Mouse (Mus musculus): ENCODE measurements around the gene Srgap2. TPM values are rescaled to one million over a fixed set of nuclear protein-coding genes. Genes with fewer than 3 reads are reported as not detected.

Gene Srgap2
- total and polyA plus RNA-seq, 2 experiments from 2014 or later = 5.9 to 18.1 TPM

- H3K4me2 ChIP-seq (ENCODE audit: low read depth, low read length) = no peak overlapping the region
- no peaks in the 10 kb centered on the region for H3K27me3 ChIP-seq (ENCODE audit: control insufficient read depth, insufficient read depth, low read length)
- ATAC-seq (ENCODE audit: insufficient read depth, low read depth) = no peak
- no peaks in the 10 kb centered on the region for H3K36me3 ChIP-seq (replicated peaks; ENCODE audit: control insufficient read depth, insufficient read depth, low read length)
- no peak for DNase-seq (ENCODE audit: low spot score)
- TF ChIP-seq EP300 (IDR thresholded peaks at IDR 0.05; ENCODE audit: low read depth) (no peak), CTCF (IDR thresholded peaks at IDR 0.05; ENCODE audit: low read depth) (no peak)
- no peaks in the 10 kb centered on the region for H3K4me1 ChIP-seq (ENCODE audit: control insufficient read depth, insufficient read depth)
- 81% methylated on average over 2 of the region's 2 CpGs for WGBS
- no peak overlapping the region for H3K4me3 ChIP-seq (ENCODE audit: low read depth, low read length)
- no peak overlapping the region for H3K27ac ChIP-seq (ENCODE audit: low read depth)
- H3K9ac ChIP-seq (replicated peaks; ENCODE audit: low read depth, low read length) = no peak overlapping the region
- H3K9me3 ChIP-seq (replicated peaks; ENCODE audit: control insufficient read depth, low read length) = no peaks in the 10 kb centered on the region
Observed at GRCm38 (mm10) chr1:131454386-131454785, 72.8 kb downstream of the Srgap2 start.

- 71% methylated on average over 1 of the region's 1 CpGs for WGBS
- H3K4me1 ChIP-seq (ENCODE audit: control insufficient read depth, insufficient read depth) = no peaks in the 10 kb centered on the region
- ATAC-seq (ENCODE audit: insufficient read depth, low read depth) (no peak), DNase-seq (ENCODE audit: low spot score) (no peak)
- no peaks in the 10 kb centered on the region for H3K27me3 ChIP-seq (ENCODE audit: control insufficient read depth, insufficient read depth, low read length)
- H3K9me3 ChIP-seq (replicated peaks; ENCODE audit: control insufficient read depth, low read length) = no peaks in the 10 kb centered on the region
- TF ChIP-seq CTCF (IDR thresholded peaks at IDR 0.05; ENCODE audit: low read depth) = no peak
- no peak for TF ChIP-seq EP300 (IDR thresholded peaks at IDR 0.05; ENCODE audit: low read depth)
- no peaks in the 10 kb centered on the region for H3K36me3 ChIP-seq (replicated peaks; ENCODE audit: control insufficient read depth, insufficient read depth, low read length)
- no peak overlapping the region for H3K4me3 ChIP-seq (ENCODE audit: low read depth, low read length)
- no peak overlapping the region for H3K9ac ChIP-seq (replicated peaks; ENCODE audit: low read depth, low read length)
- H3K4me2 ChIP-seq (ENCODE audit: low read depth, low read length) = no peak overlapping the region
- H3K27ac ChIP-seq (ENCODE audit: low read depth) = no peak overlapping the region
Observed at GRCm38 (mm10) chr1:131453335-131453734, 73.8 kb downstream of the Srgap2 start.

DNA sequence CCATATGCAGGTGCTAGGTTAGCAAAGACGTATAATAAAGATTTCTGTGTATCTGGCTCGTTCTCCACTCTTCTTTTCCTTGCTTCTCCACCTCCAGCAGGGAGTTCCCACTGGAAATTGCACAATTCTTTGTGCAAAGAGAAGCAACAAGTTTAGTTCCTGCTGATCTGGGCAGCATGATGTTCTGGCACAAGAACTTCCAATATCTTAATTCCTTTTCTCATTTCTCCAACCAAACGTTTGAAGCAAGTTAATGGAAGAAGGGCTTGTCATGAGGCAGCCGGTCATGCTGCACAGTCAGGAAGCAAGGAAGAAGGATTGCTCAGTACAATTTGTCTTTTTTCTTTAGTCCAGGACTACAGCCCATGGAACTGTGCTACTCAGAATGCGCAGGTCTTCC is 78.8 kb downstream of the Srgap2 start:
- H3K27me3 ChIP-seq (ENCODE audit: control insufficient read depth, insufficient read depth, low read length) = no peaks in the 10 kb centered on the region
- no peak overlapping the region for H3K4me2 ChIP-seq (ENCODE audit: low read depth, low read length)
- H3K36me3 ChIP-seq (replicated peaks; ENCODE audit: control insufficient read depth, insufficient read depth, low read length) = no peaks in the 10 kb centered on the region
- DNase-seq (ENCODE audit: low spot score) = no peak
- WGBS = 76% methylated on average over 5 of the region's 5 CpGs
- H3K27ac ChIP-seq (ENCODE audit: low read depth) = no peak overlapping the region
- peaks cover 5% of the 10 kb centered on the region; the same call in 1 of the 2 replicates for H3K4me1 ChIP-seq (ENCODE audit: control insufficient read depth, insufficient read depth)
- no peaks in the 10 kb centered on the region for H3K9me3 ChIP-seq (replicated peaks; ENCODE audit: control insufficient read depth, low read length)
- TF ChIP-seq EP300 (IDR thresholded peaks at IDR 0.05; ENCODE audit: low read depth) = no peak
- TF ChIP-seq CTCF (IDR thresholded peaks at IDR 0.05; ENCODE audit: low read depth) = no peak
- H3K9ac ChIP-seq (replicated peaks; ENCODE audit: low read depth, low read length) = no peak overlapping the region
- ATAC-seq (ENCODE audit: insufficient read depth, low read depth) = no peak
- H3K4me3 ChIP-seq (ENCODE audit: low read depth, low read length) = no peak overlapping the region

- Histone ChIP-seq H3K27me3 (ENCODE audit: control insufficient read depth, insufficient read depth, low read length) (no peaks in the 10 kb centered on the region), H3K4me3 (ENCODE audit: low read depth, low read length) (no peak overlapping the region), H3K4me2 (ENCODE audit: low read depth, low read length) (no peak overlapping the region), H3K9ac (replicated peaks; ENCODE audit: low read depth, low read length) (no peak overlapping the region), H3K36me3 (replicated peaks; ENCODE audit: control insufficient read depth, insufficient read depth, low read length) (no peaks in the 10 kb centered on the region), H3K9me3 (replicated peaks; ENCODE audit: control insufficient read depth, low read length) (no peaks in the 10 kb centered on the region), H3K27ac (ENCODE audit: low read depth) (no peak overlapping the region), H3K4me1 (ENCODE audit: control insufficient read depth, insufficient read depth) (peaks cover 7% of the 10 kb centered on the region; the same call in 1 of the 2 replicates)
- TF ChIP-seq EP300 (IDR thresholded peaks at IDR 0.05; ENCODE audit: low read depth) = no peak
- TF ChIP-seq CTCF (IDR thresholded peaks at IDR 0.05; ENCODE audit: low read depth) = no peak
- 75% methylated on average over 3 of the region's 3 CpGs for WGBS
- DNase-seq (ENCODE audit: low spot score) = no peak
- no peak for ATAC-seq (ENCODE audit: insufficient read depth, low read depth)
Observed at GRCm38 (mm10) chr1:131447333-131447732, 79.8 kb downstream of the Srgap2 start.

DNA sequence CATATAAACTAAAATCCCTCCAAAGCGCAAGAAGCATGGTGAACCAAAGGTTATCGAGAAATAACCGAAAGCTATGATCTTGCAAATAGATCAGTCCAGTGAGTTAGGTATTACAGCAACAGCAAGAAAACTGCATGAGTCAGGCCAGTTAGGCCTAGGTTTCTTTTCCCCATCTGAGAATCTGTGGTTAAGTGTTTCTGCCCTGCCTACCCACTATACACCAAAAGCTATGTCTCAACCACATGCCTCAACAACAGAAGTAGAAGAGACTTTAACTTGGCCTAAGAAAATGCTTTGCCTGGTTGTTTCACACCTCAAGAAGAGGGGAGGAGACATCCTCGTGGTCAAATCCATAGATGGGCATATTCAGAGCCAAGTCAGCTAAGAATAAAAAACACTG is 80.6 kb downstream of the Srgap2 start:
- Histone ChIP-seq H3K9me3 (replicated peaks; ENCODE audit: control insufficient read depth, low read length) (no peaks in the 10 kb centered on the region), H3K9ac (replicated peaks; ENCODE audit: low read depth, low read length) (no peak overlapping the region), H3K4me1 (ENCODE audit: control insufficient read depth, insufficient read depth) (peaks cover 7% of the 10 kb centered on the region; the same call in 1 of the 2 replicates), H3K36me3 (replicated peaks; ENCODE audit: control insufficient read depth, insufficient read depth, low read length) (no peaks in the 10 kb centered on the region), H3K27me3 (ENCODE audit: control insufficient read depth, insufficient read depth, low read length) (no peaks in the 10 kb centered on the region), H3K4me2 (ENCODE audit: low read depth, low read length) (no peak overlapping the region), H3K4me3 (ENCODE audit: low read depth, low read length) (no peak overlapping the region), H3K27ac (ENCODE audit: low read depth) (no peak overlapping the region)
- DNase-seq (ENCODE audit: low spot score) (no peak), ATAC-seq (ENCODE audit: insufficient read depth, low read depth) (no peak)
- no peak for TF ChIP-seq EP300 (IDR thresholded peaks at IDR 0.05; ENCODE audit: low read depth)
- no peak for TF ChIP-seq CTCF (IDR thresholded peaks at IDR 0.05; ENCODE audit: low read depth)
- 90% methylated on average over 4 of the region's 4 CpGs for WGBS

- no peak for ATAC-seq (ENCODE audit: insufficient read depth, low read depth)
- Histone ChIP-seq H3K27me3 (ENCODE audit: control insufficient read depth, insufficient read depth, low read length) (no peaks in the 10 kb centered on the region), H3K9ac (replicated peaks; ENCODE audit: low read depth, low read length) (no peak overlapping the region), H3K9me3 (replicated peaks; ENCODE audit: control insufficient read depth, low read length) (no peaks in the 10 kb centered on the region), H3K27ac (ENCODE audit: low read depth) (no peak overlapping the region), H3K4me1 (ENCODE audit: control insufficient read depth, insufficient read depth) (peaks cover 9% of the 10 kb centered on the region; the same call in 1 of the 2 replicates), H3K4me3 (ENCODE audit: low read depth, low read length) (no peak overlapping the region), H3K4me2 (ENCODE audit: low read depth, low read length) (no peak overlapping the region), H3K36me3 (replicated peaks; ENCODE audit: control insufficient read depth, insufficient read depth, low read length) (0 out of 2 replicates have a peak, but pooled peaks cover 4% of the 10 kb centered on the region)
- 84% methylated on average over 11 of the region's 11 CpGs for WGBS
- TF ChIP-seq EP300 (IDR thresholded peaks at IDR 0.05; ENCODE audit: low read depth) (no peak), CTCF (IDR thresholded peaks at IDR 0.05; ENCODE audit: low read depth) (no peak)
- DNase-seq (ENCODE audit: low spot score) = no peak
Observed at GRCm38 (mm10) chr1:131438556-131438955, 88.6 kb downstream of the Srgap2 start.
